Mouse (Mus musculus) C3H10T1/2 (cell line): ENCODE data around the gene Tas2r130. TPM values are rescaled to one million over a fixed set of nuclear protein-coding genes. Genes with fewer than 3 reads are reported as not detected.

ENCODE experiments used
- polyA plus RNA-seq, 2 experiments: library from polyadenylated mRNA; unstranded; fragments of >200 nt; fragmentation: generic; extraction: Trizol; gene quantifications; one replicate each; pipeline ENCODE4 v1.2.1; 2012; ENCODE audit warnings: missing spikeins in 2 of 2

The Tas2r130 gene
- not detected for polyA plus RNA-seq

GRCm38 (mm10) chr6:131630812-131631211 lies at the start of gene Tas2r130:
Gene Tas2r130 (minus strand): TSS chr6:131630912.

GRCm38 (mm10) chr6:131678786-131679185 lies 48.1 kb upstream of the Tas2r130 start, which contains the start of gene Tas2r106:
Gene Tas2r106 (minus strand): TSS chr6:131678886.

GRCm38 (mm10) chr6:131660049-131660448 lies 29.3 kb upstream of the Tas2r130 start, which contains the start of gene Tas2r107:
Gene Tas2r107 (minus strand): TSS chr6:131660149.

Other genes with a start within 250 kb of the Tas2r130 start
- 100 to 1,000 TPM; 152 to 174 TPM for gene Ybx3, start 242.4 kb downstream of the Tas2r130 start, polyA plus RNA-seq
- not detected for gene 5430401F13Rik, start 144.5 kb downstream of the Tas2r130 start, polyA plus RNA-seq
- gene Gm6619, start 144.5 kb downstream of the Tas2r130 start, polyA plus RNA-seq, result not detected
- gene Tas2r107, start 29.2 kb upstream of the Tas2r130 start, polyA plus RNA-seq, result not detected
- not detected for gene Tas2r106, start 48.0 kb upstream of the Tas2r130 start, polyA plus RNA-seq
- gene Tas2r104, start 54.8 kb upstream of the Tas2r130 start, polyA plus RNA-seq, result not detected
- gene Tas2r105, start 56.6 kb upstream of the Tas2r130 start, polyA plus RNA-seq, result not detected
- gene Tas2r114, start 59.2 kb upstream of the Tas2r130 start, polyA plus RNA-seq, result not detected